Mouse (Mus musculus) MEL (cell line): ENCODE data around the gene Olfr160.

Source experiments
- CTCF ChIP-seq, 3 experiments: IDR thresholded peaks in 2 of 3; conservative IDR thresholded peaks in 1 of 3; 2 replicates each; pipeline ENCODE4 v1.5.1; 2011 to 2012; ENCODE audit warnings: low read length in 3 of 3, low read depth in 2 of 3, mild to moderate bottlenecking in 2 of 3, improper control_type of control experiment in 1 of 3, inconsistent platforms in 1 of 3, mixed read lengths in 1 of 3, moderate library complexity in 1 of 3; ENCODE audit not compliant: control insufficient read depth in 1 of 3, insufficient read depth in 1 of 3, poor library complexity in 1 of 3, severe bottlenecking in 1 of 3
- NELFE ChIP-seq: IDR thresholded peaks from 2 replicates; pipeline ENCODE4 v1.6.1; 2011; ENCODE audit warnings: low read depth, low read length, improper control_type of control experiment

- no peak for TF ChIP-seq CTCF (IDR thresholded peaks at IDR 0.05 in 2 of 3, conservative IDR thresholded peaks at IDR 0.05 in 1 of 3; ENCODE audit: control insufficient read depth in 1 of 3, insufficient read depth in 1 of 3, low read depth in 2 of 3, low read length in 3 of 3, poor library complexity in 1 of 3, severe bottlenecking in 1 of 3)
- TF ChIP-seq NELFE, result no peak
Observed at GRCm38 (mm10) chr9:37675287-37675686, 40.8 kb downstream of the Olfr160 start.
